Mouse (Mus musculus) testis, adult 2 months (tissue): ENCODE measurements around the gene Cep95.

Experiments used
- CTCF ChIP-seq: fragments of 200-500 bp; IDR thresholded peaks from 2 replicates; pipeline ENCODE4 v1.5.1; 2012; ENCODE audit warnings: low read depth, mild to moderate bottlenecking, inconsistent platforms, low read length, moderate library complexity; ENCODE audit not compliant: control insufficient read depth, insufficient read depth, insufficient replicate concordance
- POLR2A ChIP-seq: fragments of 200-500 bp; IDR thresholded peaks from 2 replicates; pipeline ENCODE4 v1.6.1; 2012; ENCODE audit warnings: low read depth, mild to moderate bottlenecking, inconsistent platforms, low read length, moderate library complexity; ENCODE audit not compliant: control insufficient read depth

GRCm38 (mm10) chr11:106787131-106788025 is 1.7 kb upstream of the Cep95 start:
- TF ChIP-seq CTCF = no peak
- TF ChIP-seq POLR2A = peak; percentile 34; the same call in 1 of the 2 replicates
